Comparison of ENCODE assay signal across 17 mouse cellular contexts in genomic region chr6:55432121-55432520, GRCm38 (mm10). TPM values are rescaled to one million over a fixed set of nuclear protein-coding genes. Genes with fewer than 3 reads are reported as not detected.
"Had no signal": no experiment of that assay in that cellular context is flagged by ENCODE, and none has a peak within 500 bp of the region (broad histone marks: within the 10 kb centered on the region; RNA-seq: fewer than 3 reads in every experiment).

No protein-coding gene starts in this region.

- H3K9ac ChIP-seq: liver, embryonic 15.5 days; midbrain, embryonic 15.5 days; neural tube, embryonic 12.5 days had no signal

- H3K9me3 ChIP-seq: limb, embryonic 10.5 days; liver, embryonic 15.5 days; midbrain, embryonic 15.5 days; neural tube, embryonic 12.5 days had no signal

- ATAC-seq: lung, postnatal 0 days; midbrain, embryonic 15.5 days had no signal

- H3K4me1 ChIP-seq: liver, embryonic 15.5 days had no signal

- H3K4me3 ChIP-seq: layer of hippocampus, adult 2 months; limb, embryonic 10.5 days; liver, embryonic 15.5 days; midbrain, embryonic 15.5 days; neural tube, embryonic 12.5 days had no signal

- H3K27ac ChIP-seq: layer of hippocampus, adult 2 months; limb, embryonic 10.5 days; liver, embryonic 15.5 days; midbrain, embryonic 15.5 days; neural tube, embryonic 12.5 days had no signal

- H3K36me3 ChIP-seq: limb, embryonic 10.5 days; liver, embryonic 15.5 days; midbrain, embryonic 15.5 days; neural tube, embryonic 12.5 days had no signal

- H3K27me3 ChIP-seq: liver, embryonic 15.5 days; midbrain, embryonic 15.5 days; neural tube, embryonic 12.5 days had no signal

- DNase-seq: kidney, adult 9 months; kidney, postnatal 10 days; lung, adult 2 months; lung, postnatal 36 days; spleen, adult 18-20 months; thymus, adult 18-20 months; thymus, postnatal 25 days had no signal

- H3K4me2 ChIP-seq: liver, embryonic 11.5 days; liver, embryonic 15.5 days; midbrain, embryonic 15.5 days; neural tube, embryonic 12.5 days had no signal

RNA-seq across cellular contexts. Expression of gene Ghrhr, which starts 56.0 kb away (rescaled TPM):
- polyA plus RNA-seq: limb, embryonic 10.5 days; limb, embryonic 14.5 days; liver, embryonic 11.5 days; lung, adult 2 months; midbrain, embryonic 15.5 days; neural tube, embryonic 12.5 days; stomach, embryonic 14.5 days; urinary bladder, adult 2 months had no signal
